Mouse (Mus musculus) gonadal fat pad, adult 2 months (tissue): ENCODE measurements around the gene Slc26a11. TPM values are rescaled to one million over a fixed set of nuclear protein-coding genes. Genes with fewer than 3 reads are reported as not detected.
"Not testable (repeated sequence)": the region's sequence is repeated elsewhere in the genome, so short reads cannot be mapped to it uniquely, and the experiment has no call there.

Experiments used
- DNase-seq: peaks from one replicate; pipeline ENCODE4 v3.0.0-alpha.2; 2012; ENCODE audit warnings: low read depth
- polyA plus RNA-seq: library from polyadenylated mRNA; depleted of rRNA; stranded (reverse); fragments of >200 nt; gene quantifications from 2 replicates; pipeline ENCODE4 v1.2.3, GENCODE M21; 2012

Gene Slc26a11
- polyA plus RNA-seq, 1 experiment: 21.2 TPM

GRCm38 (mm10) chr11:119362769-119363533 lies 7.6 kb downstream of the Slc26a11 start:
- DNase-seq: no peak

GRCm38 (mm10) chr11:119363534-119364145 lies 8.3 kb downstream of the Slc26a11 start:
- no peak for DNase-seq

GRCm38 (mm10) chr11:119375425-119375824 lies 20.1 kb downstream of the Slc26a11 start:
- DNase-seq: no peak

- DNase-seq: no peak
Measured at GRCm38 (mm10) chr11:119377326-119377725, 22.0 kb downstream of the Slc26a11 start.

- no peak for DNase-seq
Measured at GRCm38 (mm10) chr11:119378551-119378950, 23.2 kb downstream of the Slc26a11 start.

GRCm38 (mm10) chr11:119381631-119382337 lies 26.4 kb downstream of the Slc26a11 start:
- no peak for DNase-seq

GRCm38 (mm10) chr11:119382338-119382850 lies 27.0 kb downstream of the Slc26a11 start:
- no peak for DNase-seq

GRCm38 (mm10) chr11:119384904-119385303 lies 29.5 kb downstream of the Slc26a11 start:
- DNase-seq: no peak

- no peak for DNase-seq
Measured at GRCm38 (mm10) chr11:119386306-119386705, 30.9 kb downstream of the Slc26a11 start.

GRCm38 (mm10) chr11:119387273-119387672 lies 31.9 kb downstream of the Slc26a11 start:
- DNase-seq: not testable (repeated sequence)

- no peak for DNase-seq
Measured at GRCm38 (mm10) chr11:119389851-119390270, 34.5 kb downstream of the Slc26a11 start.

GRCm38 (mm10) chr11:119390271-119391231 lies 35.2 kb downstream of the Slc26a11 start:
- no peak for DNase-seq

- DNase-seq: no peak
Measured at GRCm38 (mm10) chr11:119391386-119392000, 36.1 kb downstream of the Slc26a11 start.

GRCm38 (mm10) chr11:119392001-119392614 lies 36.8 kb downstream of the Slc26a11 start:
- DNase-seq: no peak

GRCm38 (mm10) chr11:119392800-119393482 lies 37.6 kb downstream of the Slc26a11 start, which contains the start of gene Rnf213:
Gene Rnf213 (plus strand): TSS chr11:119393100.
- no peak for DNase-seq

- DNase-seq: no peak
Measured at GRCm38 (mm10) chr11:119393483-119393804, 38.1 kb downstream of the Slc26a11 start.

GRCm38 (mm10) chr11:119394210-119394609 lies 38.9 kb downstream of the Slc26a11 start:
- no peak for DNase-seq

- DNase-seq: no peak
Measured at GRCm38 (mm10) chr11:119395394-119395793, 40.0 kb downstream of the Slc26a11 start.

GRCm38 (mm10) chr11:119395931-119396330 lies 40.6 kb downstream of the Slc26a11 start:
- no peak for DNase-seq

- DNase-seq: no peak
Measured at GRCm38 (mm10) chr11:119396461-119396860, 41.1 kb downstream of the Slc26a11 start.
